Mouse (Mus musculus) layer of hippocampus, postnatal 25 days (tissue): ENCODE measurements around the gene Dnaja3. TPM values are rescaled to one million over a fixed set of nuclear protein-coding genes. Genes with fewer than 3 reads are reported as not detected.

Source experiments
- total RNA-seq, 2 experiments: library from RNA; stranded (reverse); gene quantifications; 2 replicates each; pipeline ENCODE4 v1.2.3; 2021

Gene Dnaja3
- total RNA-seq, 2 experiments from 2014 or later, result 62.5 to 71.8 TPM

Other genes with a start within 250 kb of the Dnaja3 start
- gene Adcy9, start 219.5 kb upstream of the Dnaja3 start, total RNA-seq, result 10 to 100 TPM; 92.5 to 98.5 TPM
- 10 to 100 TPM; 13.9 to 16.7 TPM for gene Srl, start 98.2 kb upstream of the Dnaja3 start, total RNA-seq
- gene Tfap4, start 80.1 kb upstream of the Dnaja3 start, total RNA-seq, result 1 to 10 TPM; 4.4 to 5.0 TPM
- gene Glis2, start 45.3 kb upstream of the Dnaja3 start, total RNA-seq, result 10 to 100 TPM; 15.4 to 16.2 TPM
- gene Pam16, start 15.0 kb upstream of the Dnaja3 start, total RNA-seq, result 10 to 100 TPM; 76.3 to 82.6 TPM
- gene Vasn, start within 50 bp of the Dnaja3 start, total RNA-seq, result 1 to 10 TPM; 6.0 TPM
- gene Coro7, start 39.8 kb downstream of the Dnaja3 start, total RNA-seq, result 10 to 100 TPM; 78.6 to 96.5 TPM
- gene Nmral1, start 79.4 kb downstream of the Dnaja3 start, total RNA-seq, result 10 to 100 TPM; 16.0 to 17.7 TPM
- gene Hmox2, start 86.4 kb downstream of the Dnaja3 start, total RNA-seq, result 10 to 100 TPM; 87.7 to 98.0 TPM
- 100 to 1,000 TPM; 237 to 239 TPM for gene Cdip1, start 150.3 kb downstream of the Dnaja3 start, total RNA-seq
- gene 4930562C15Rik, start 195.4 kb downstream of the Dnaja3 start, total RNA-seq, result not detected
- 100 to 1,000 TPM in 1 of 2 experiments, 10 to 100 TPM in 1; 93.5 to 103 TPM for gene Ubald1, start 240.3 kb downstream of the Dnaja3 start, total RNA-seq
- 100 to 1,000 TPM; 219 to 221 TPM for gene Mgrn1, start 246.3 kb downstream of the Dnaja3 start, total RNA-seq